Mouse (Mus musculus) cerebellum, adult 8-10 months (tissue): ENCODE results near the gene Olfr494.

Experiments used
- DNase-seq: peaks from one replicate; pipeline ENCODE4 v3.0.0; 2022

Olfr494 gene

DNA sequence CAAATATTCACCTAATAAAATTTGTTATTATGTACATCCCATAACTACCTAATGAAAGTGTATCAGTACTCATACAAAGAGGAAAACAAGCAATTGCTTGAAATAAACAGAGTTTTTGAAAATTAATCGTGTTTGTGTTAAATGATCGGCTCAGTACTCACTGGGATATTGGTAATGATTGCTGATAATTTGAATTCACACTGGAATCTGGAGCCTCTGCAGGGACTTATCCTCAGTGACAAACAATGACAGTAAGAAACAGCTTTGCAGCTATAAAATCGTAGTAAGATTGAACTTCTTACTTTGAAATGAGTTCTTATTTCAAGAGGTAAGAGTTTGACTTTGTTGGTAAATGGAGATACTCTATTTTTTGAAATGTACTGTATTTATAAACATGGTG lies at the start of gene Olfr494:
Olfr494 (plus strand) TSS at position 301 of the 400 bp plus-strand sequence.
- DNase-seq, result no peak

DNA sequence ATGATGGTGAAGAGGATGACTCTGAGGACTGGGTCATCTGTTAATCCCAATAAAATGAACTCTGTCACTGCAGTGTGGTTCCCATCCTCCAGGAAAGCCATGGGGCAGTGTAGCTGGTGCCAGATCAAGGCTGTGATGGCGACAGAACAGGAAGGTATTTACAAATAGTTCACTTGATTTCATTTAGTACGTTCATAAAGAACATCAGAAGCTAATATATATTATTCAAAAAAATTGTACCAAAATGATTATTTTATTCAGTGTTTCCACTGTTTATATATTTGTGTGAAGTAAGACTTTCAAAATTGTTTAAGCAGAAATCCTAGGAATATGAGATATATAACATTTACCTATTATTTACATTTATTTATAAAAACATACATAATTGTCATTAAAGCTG lies 41.6 kb upstream of the Olfr494 start, which contains the start of gene Olfr492:
Olfr492 (minus strand) TSS at position 101 of the 400 bp plus-strand sequence.
- DNase-seq, result no peak

GRCm38 (mm10) chr7:108346879-108347278 lies 18.3 kb upstream of the Olfr494 start, which contains the start of gene Olfr493:
Gene Olfr493 (minus strand): TSS chr7:108346979.
- no peak for DNase-seq

- no peak for DNase-seq
Observed at GRCm38 (mm10) chr7:108392867-108393266, 27.7 kb downstream of the Olfr494 start, which contains the start of gene Olfr495. Gene Olfr495 (plus strand): TSS chr7:108393167.
